Mouse (Mus musculus): ENCODE results near the gene Mvk. TPM values are rescaled to one million over a fixed set of nuclear protein-coding genes. Genes with fewer than 3 reads are reported as not detected.
A peak's percentile ranks its signal among the peaks of the same experiment; 100 is the strongest.

Gene Mvk
- polyA plus RNA-seq (2015; fragmentation: Nextera tagmentation; extraction: Ambion mirVana), result 56.3 and 60.1 TPM in 2 replicates

GRCm38 (mm10) chr5:114443566-114444367, at the start of gene Mvk, which contains the start of gene Mmab:
Mvk (plus strand) TSS chr5:114444269.
Mmab (minus strand) TSS chr5:114444060.
- WGBS, result 2% methylated on average over 43 of the region's 43 CpGs
- Histone ChIP-seq H3K36me3 (ENCODE audit: control insufficient read depth, insufficient read depth, low read length) (peaks cover 3% of the 10 kb centered on the region; the same call in 1 of the 2 replicates), H3K4me3 (replicated peaks; ENCODE audit: low read length) (peak within 1 kb of the TSS; percentile 75), H3K9me3 (replicated peaks; ENCODE audit: control insufficient read depth, low read length) (no peaks in the 10 kb centered on the region), H3K27me3 (ENCODE audit: control insufficient read depth, insufficient read depth, low read length) (no peaks in the 10 kb centered on the region), H3K4me2 (ENCODE audit: low read depth, low read length) (peak within 1 kb of the TSS; percentile 68), H3K4me1 (ENCODE audit: control insufficient read depth, insufficient read depth, low read length) (peaks cover 7% of the 10 kb centered on the region), H3K27ac (ENCODE audit: low read length) (peak within 1 kb of the TSS; percentile 69), H3K9ac (ENCODE audit: low read length) (peak within 1 kb of the TSS; percentile 81)
- ATAC-seq (ENCODE audit: insufficient read depth, low FRiP score), result peak; percentile 98

- no peaks in the 10 kb centered on the region for H3K27me3 ChIP-seq (ENCODE audit: control insufficient read depth, insufficient read depth, low read length)
- H3K4me1 ChIP-seq (ENCODE audit: control insufficient read depth, insufficient read depth, low read length), result no peaks in the 10 kb centered on the region
- no peak overlapping the region for H3K9ac ChIP-seq (ENCODE audit: low read length)
- WGBS, result 93% methylated on average over 14 of the region's 14 CpGs
- no peaks in the 10 kb centered on the region for H3K9me3 ChIP-seq (replicated peaks; ENCODE audit: control insufficient read depth, low read length)
- no peak overlapping the region for H3K4me3 ChIP-seq (replicated peaks; ENCODE audit: low read length)
- ATAC-seq (ENCODE audit: insufficient read depth, low FRiP score), result no peak
- H3K4me2 ChIP-seq (ENCODE audit: low read depth, low read length), result no peak overlapping the region
- no peak overlapping the region for H3K27ac ChIP-seq (ENCODE audit: low read length)
- H3K36me3 ChIP-seq (ENCODE audit: control insufficient read depth, insufficient read depth, low read length), result peaks cover 68% of the 10 kb centered on the region
Measured at GRCm38 (mm10) chr5:114406592-114406991, 37.5 kb upstream of the Mvk start.

- no peak overlapping the region for H3K9ac ChIP-seq (ENCODE audit: low read length)
- H3K27ac ChIP-seq (ENCODE audit: low read length), result no peak overlapping the region
- no peaks in the 10 kb centered on the region for H3K9me3 ChIP-seq (replicated peaks; ENCODE audit: control insufficient read depth, low read length)
- no peak for ATAC-seq (ENCODE audit: insufficient read depth, low FRiP score)
- no peak overlapping the region for H3K4me2 ChIP-seq (ENCODE audit: low read depth, low read length)
- no peak overlapping the region for H3K4me3 ChIP-seq (replicated peaks; ENCODE audit: low read length)
- H3K27me3 ChIP-seq (ENCODE audit: control insufficient read depth, insufficient read depth, low read length), result no peaks in the 10 kb centered on the region
- 81% methylated on average over 10 of the region's 10 CpGs for WGBS
- H3K4me1 ChIP-seq (ENCODE audit: control insufficient read depth, insufficient read depth, low read length), result no peaks in the 10 kb centered on the region
- peaks cover 67% of the 10 kb centered on the region for H3K36me3 ChIP-seq (ENCODE audit: control insufficient read depth, insufficient read depth, low read length)
Measured at GRCm38 (mm10) chr5:114407269-114407668, 36.8 kb upstream of the Mvk start.

GRCm38 (mm10) chr5:114407810-114408209, 36.3 kb upstream of the Mvk start:
- no peaks in the 10 kb centered on the region for H3K27me3 ChIP-seq (ENCODE audit: control insufficient read depth, insufficient read depth, low read length)
- H3K4me2 ChIP-seq (ENCODE audit: low read depth, low read length), result no peak overlapping the region
- H3K9ac ChIP-seq (ENCODE audit: low read length), result no peak overlapping the region
- H3K36me3 ChIP-seq (ENCODE audit: control insufficient read depth, insufficient read depth, low read length), result peaks cover 64% of the 10 kb centered on the region
- no peaks in the 10 kb centered on the region for H3K4me1 ChIP-seq (ENCODE audit: control insufficient read depth, insufficient read depth, low read length)
- ATAC-seq (ENCODE audit: insufficient read depth, low FRiP score), result no peak
- H3K27ac ChIP-seq (ENCODE audit: low read length), result no peak overlapping the region
- no peaks in the 10 kb centered on the region for H3K9me3 ChIP-seq (replicated peaks; ENCODE audit: control insufficient read depth, low read length)
- 94% methylated on average over 9 of the region's 9 CpGs for WGBS
- no peak overlapping the region for H3K4me3 ChIP-seq (replicated peaks; ENCODE audit: low read length)

- H3K4me2 ChIP-seq (ENCODE audit: low read depth, low read length), result no peak overlapping the region
- H3K36me3 ChIP-seq (ENCODE audit: control insufficient read depth, insufficient read depth, low read length), result peaks cover 58% of the 10 kb centered on the region
- no peaks in the 10 kb centered on the region for H3K9me3 ChIP-seq (replicated peaks; ENCODE audit: control insufficient read depth, low read length)
- no peak for ATAC-seq (ENCODE audit: insufficient read depth, low FRiP score)
- 93% methylated on average over 11 of the region's 11 CpGs for WGBS
- H3K9ac ChIP-seq (ENCODE audit: low read length), result no peak overlapping the region
- H3K27me3 ChIP-seq (ENCODE audit: control insufficient read depth, insufficient read depth, low read length), result no peaks in the 10 kb centered on the region
- H3K4me3 ChIP-seq (replicated peaks; ENCODE audit: low read length), result no peak overlapping the region
- H3K4me1 ChIP-seq (ENCODE audit: control insufficient read depth, insufficient read depth, low read length), result no peaks in the 10 kb centered on the region; the same call in 1 of the 2 replicates
- no peak overlapping the region for H3K27ac ChIP-seq (ENCODE audit: low read length)
Measured at GRCm38 (mm10) chr5:114408846-114409245, 35.2 kb upstream of the Mvk start.

- Histone ChIP-seq H3K9me3 (replicated peaks; ENCODE audit: control insufficient read depth, low read length) (no peaks in the 10 kb centered on the region), H3K36me3 (ENCODE audit: control insufficient read depth, insufficient read depth, low read length) (peaks cover 54% of the 10 kb centered on the region), H3K27me3 (ENCODE audit: control insufficient read depth, insufficient read depth, low read length) (no peaks in the 10 kb centered on the region), H3K4me2 (ENCODE audit: low read depth, low read length) (no peak overlapping the region), H3K27ac (ENCODE audit: low read length) (no peak overlapping the region), H3K9ac (ENCODE audit: low read length) (no peak overlapping the region), H3K4me1 (ENCODE audit: control insufficient read depth, insufficient read depth, low read length) (no peaks in the 10 kb centered on the region; the same call in 1 of the 2 replicates), H3K4me3 (replicated peaks; ENCODE audit: low read length) (no peak overlapping the region)
- no peak for ATAC-seq (ENCODE audit: insufficient read depth, low FRiP score)
- WGBS, result 86% methylated on average over 13 of the region's 13 CpGs
Measured at GRCm38 (mm10) chr5:114410429-114410828, 33.6 kb upstream of the Mvk start.

GRCm38 (mm10) chr5:114412361-114412998, 31.6 kb upstream of the Mvk start:
- Histone ChIP-seq H3K9me3 (replicated peaks; ENCODE audit: control insufficient read depth, low read length) (no peaks in the 10 kb centered on the region), H3K9ac (ENCODE audit: low read length) (no peak overlapping the region), H3K27ac (ENCODE audit: low read length) (no peak overlapping the region), H3K4me2 (ENCODE audit: low read depth, low read length) (no peak overlapping the region), H3K4me3 (replicated peaks; ENCODE audit: low read length) (no peak overlapping the region), H3K4me1 (ENCODE audit: control insufficient read depth, insufficient read depth, low read length) (no peaks in the 10 kb centered on the region; the same call in 1 of the 2 replicates), H3K27me3 (ENCODE audit: control insufficient read depth, insufficient read depth, low read length) (no peaks in the 10 kb centered on the region), H3K36me3 (ENCODE audit: control insufficient read depth, insufficient read depth, low read length) (peaks cover 48% of the 10 kb centered on the region)
- no peak; the same call in 1 of the 2 replicates for ATAC-seq (ENCODE audit: insufficient read depth, low FRiP score)
- 53% methylated on average over 23 of the region's 23 CpGs for WGBS

GRCm38 (mm10) chr5:114413067-114413735, 30.9 kb upstream of the Mvk start:
- no peak overlapping the region for H3K27ac ChIP-seq (ENCODE audit: low read length)

More at GRCm38 (mm10) chr5:114413067-114413735, 30.9 kb upstream of the Mvk start:
- no peaks in the 10 kb centered on the region; the same call in 1 of the 2 replicates for H3K4me1 ChIP-seq (ENCODE audit: control insufficient read depth, insufficient read depth, low read length)
- WGBS, result 45% methylated on average over 16 of the region's 16 CpGs
- no peak overlapping the region for H3K4me2 ChIP-seq (ENCODE audit: low read depth, low read length)
- H3K36me3 ChIP-seq (ENCODE audit: control insufficient read depth, insufficient read depth, low read length), result peaks cover 45% of the 10 kb centered on the region
- no peak overlapping the region for H3K4me3 ChIP-seq (replicated peaks; ENCODE audit: low read length)
- no peaks in the 10 kb centered on the region for H3K9me3 ChIP-seq (replicated peaks; ENCODE audit: control insufficient read depth, low read length)
- no peaks in the 10 kb centered on the region for H3K27me3 ChIP-seq (ENCODE audit: control insufficient read depth, insufficient read depth, low read length)
- ATAC-seq (ENCODE audit: insufficient read depth, low FRiP score), result 0 out of 2 replicates have a peak, but pooled peaks have one; percentile 26
- no peak overlapping the region for H3K9ac ChIP-seq (ENCODE audit: low read length)
